Mouse (Mus musculus) small intestine, adult 2 months (tissue): Measurements from ENCODE around the gene Pawr.

ENCODE experiments used
- CTCF ChIP-seq: fragments of 200-500 bp; IDR thresholded peaks from 2 replicates; pipeline ENCODE4 v1.5.1; 2012; ENCODE audit warnings: low read depth, mild to moderate bottlenecking, control low read depth, inconsistent platforms, low read length, moderate library complexity, mixed read lengths; ENCODE audit not compliant: insufficient replicate concordance, insufficient read length; ENCODE audit errors: extremely low read depth
- POLR2A ChIP-seq: fragments of 200-500 bp; IDR thresholded peaks from 2 replicates; pipeline ENCODE4 v1.6.1; 2012; ENCODE audit warnings: low read depth, mild to moderate bottlenecking, control low read depth, inconsistent platforms, low read length, moderate library complexity

GRCm38 (mm10) chr10:108286658-108287437 is 45.1 kb upstream of the Pawr start:
- TF ChIP-seq CTCF (no peak), POLR2A (no peak)
